Mouse (Mus musculus): ENCODE data around the gene Shkbp1. TPM values are rescaled to one million over a fixed set of nuclear protein-coding genes. Genes with fewer than 3 reads are reported as not detected.
A peak's percentile ranks its signal among the peaks of the same experiment; 100 is the strongest.

Gene Shkbp1
- polyA plus RNA-seq, 1 experiment from 2014 or later, result 54.5 TPM

- H3K4me3 ChIP-seq, result peak overlapping the region; percentile 55
- under 1% methylated on average over 50 of the region's 52 CpGs for WGBS
- peak overlapping the region; percentile 75 for H3K4me2 ChIP-seq (replicated peaks)
- H3K9me3 ChIP-seq, result no peaks in the 10 kb centered on the region
- ATAC-seq (ENCODE audit: low FRiP score, low read depth), result peak; percentile 96
- H3K27ac ChIP-seq, result no peak overlapping the region
- H3K27me3 ChIP-seq, result peaks cover 71% of the 10 kb centered on the region
- peaks cover 20% of the 10 kb centered on the region for H3K4me1 ChIP-seq
- H3K36me3 ChIP-seq, result no peaks in the 10 kb centered on the region
- peak overlapping the region; percentile 65 for H3K9ac ChIP-seq
Measured at GRCm38 (mm10) chr7:27361283-27361946, 5.6 kb upstream of the Shkbp1 start.

- peak overlapping the region; percentile 10; the same call in 1 of the 2 replicates for H3K4me3 ChIP-seq
- H3K27ac ChIP-seq, result no peak overlapping the region
Measured at GRCm38 (mm10) chr7:27360749-27361148, 4.9 kb upstream of the Shkbp1 start.

GRCm38 (mm10) chr7:27359706-27360358, 4.0 kb upstream of the Shkbp1 start:
- Histone ChIP-seq H3K4me3 (no peak overlapping the region), H3K9ac (no peak overlapping the region), H3K4me1 (peaks cover 25% of the 10 kb centered on the region), H3K9me3 (no peaks in the 10 kb centered on the region), H3K36me3 (no peaks in the 10 kb centered on the region), H3K27me3 (peaks cover 58% of the 10 kb centered on the region), H3K4me2 (replicated peaks) (no peak overlapping the region), H3K27ac (no peak overlapping the region)
- 89% methylated on average over 9 of the region's 9 CpGs for WGBS
- ATAC-seq (ENCODE audit: low FRiP score, low read depth), result no peak

More at GRCm38 (mm10) chr7:27360749-27361148, 4.9 kb upstream of the Shkbp1 start:
- Histone ChIP-seq H3K27me3 (peaks cover 67% of the 10 kb centered on the region), H3K4me1 (peaks cover 21% of the 10 kb centered on the region), H3K4me2 (replicated peaks) (peak overlapping the region; percentile 75), H3K36me3 (no peaks in the 10 kb centered on the region), H3K9ac (no peak overlapping the region), H3K9me3 (no peaks in the 10 kb centered on the region)
- ATAC-seq (ENCODE audit: low FRiP score, low read depth), result no peak
- 52% methylated on average over 6 of the region's 6 CpGs for WGBS

GRCm38 (mm10) chr7:27359162-27359561, 3.3 kb upstream of the Shkbp1 start:
- no peak for ATAC-seq (ENCODE audit: low FRiP score, low read depth)
- no peak overlapping the region for H3K27ac ChIP-seq
- WGBS, result 68% methylated on average over 2 of the region's 2 CpGs
- H3K4me1 ChIP-seq, result peaks cover 29% of the 10 kb centered on the region
- H3K27me3 ChIP-seq, result peaks cover 51% of the 10 kb centered on the region
- no peaks in the 10 kb centered on the region for H3K9me3 ChIP-seq
- no peak overlapping the region for H3K4me2 ChIP-seq (replicated peaks)
- no peak overlapping the region for H3K9ac ChIP-seq
- no peak overlapping the region for H3K4me3 ChIP-seq
- H3K36me3 ChIP-seq, result no peaks in the 10 kb centered on the region

GRCm38 (mm10) chr7:27357595-27357978, 1.8 kb upstream of the Shkbp1 start:
- H3K4me2 ChIP-seq (replicated peaks), result no peak overlapping the region; the same call in 1 of the 2 replicates

GRCm38 (mm10) chr7:27356861-27357594, 1.2 kb upstream of the Shkbp1 start, which contains the start of gene Gm20479:
Gene Gm20479 (minus strand): TSS chr7:27357419.
- Histone ChIP-seq H3K36me3 (0 out of 2 replicates have a peak, but pooled peaks cover 7% of the 10 kb centered on the region), H3K4me3 (peak within 1 kb of the TSS; percentile 67), H3K27ac (0 out of 2 replicates have a peak within 1 kb of the TSS, but pooled peaks have one; percentile 15), H3K4me1 (peaks cover 27% of the 10 kb centered on the region), H3K27me3 (peaks cover 32% of the 10 kb centered on the region), H3K4me2 (replicated peaks) (peak within 1 kb of the TSS; percentile 82), H3K9ac (peak within 1 kb of the TSS; percentile 39), H3K9me3 (no peaks in the 10 kb centered on the region)
- no peak for ATAC-seq (ENCODE audit: low FRiP score, low read depth)
- 3% methylated on average over 27 of the region's 27 CpGs for WGBS

More at GRCm38 (mm10) chr7:27357595-27357978, 1.8 kb upstream of the Shkbp1 start:
- H3K4me1 ChIP-seq, result peaks cover 27% of the 10 kb centered on the region
- 0 out of 2 replicates have a peak, but pooled peaks cover 1% of the 10 kb centered on the region for H3K36me3 ChIP-seq
- 25% methylated on average over 3 of the region's 3 CpGs for WGBS
- H3K27me3 ChIP-seq, result peaks cover 36% of the 10 kb centered on the region
- ATAC-seq (ENCODE audit: low FRiP score, low read depth), result no peak
- H3K27ac ChIP-seq, result no peak overlapping the region
- no peak overlapping the region for H3K4me3 ChIP-seq
- no peak overlapping the region for H3K9ac ChIP-seq
- H3K9me3 ChIP-seq, result no peaks in the 10 kb centered on the region

- Histone ChIP-seq H3K4me2 (replicated peaks) (peak overlapping the region; percentile 82), H3K9me3 (no peaks in the 10 kb centered on the region), H3K36me3 (peaks cover 14% of the 10 kb centered on the region), H3K9ac (peak overlapping the region; percentile 39; the same call in 1 of the 2 replicates), H3K27ac (0 out of 2 replicates have a peak overlapping the region, but pooled peaks have one; percentile 15), H3K27me3 (peaks cover 29% of the 10 kb centered on the region), H3K4me1 (peaks cover 27% of the 10 kb centered on the region), H3K4me3 (peak overlapping the region; percentile 67)
- 1% methylated on average over 16 of the region's 16 CpGs for WGBS
- ATAC-seq (ENCODE audit: low FRiP score, low read depth), result peak; percentile 39
Measured at GRCm38 (mm10) chr7:27356248-27356647, 429 bp upstream of the Shkbp1 start.

- Histone ChIP-seq H3K9me3 (no peaks in the 10 kb centered on the region), H3K4me1 (peaks cover 24% of the 10 kb centered on the region), H3K4me3 (peak overlapping the region; percentile 67), H3K36me3 (peaks cover 22% of the 10 kb centered on the region), H3K27ac (no peak overlapping the region), H3K4me2 (replicated peaks) (peak overlapping the region; percentile 82), H3K27me3 (peaks cover 29% of the 10 kb centered on the region), H3K9ac (peak overlapping the region; percentile 73)
- ATAC-seq (ENCODE audit: low FRiP score, low read depth), result no peak
- WGBS, result 7% methylated on average over 14 of the region's 14 CpGs
Measured at GRCm38 (mm10) chr7:27355261-27355660, 558 bp downstream of the Shkbp1 start.

GRCm38 (mm10) chr7:27354783-27355182, 1.0 kb downstream of the Shkbp1 start:
- Histone ChIP-seq H3K4me1 (peaks cover 24% of the 10 kb centered on the region), H3K36me3 (peaks cover 25% of the 10 kb centered on the region), H3K9ac (peak overlapping the region; percentile 73; the same call in 1 of the 2 replicates), H3K9me3 (no peaks in the 10 kb centered on the region), H3K4me3 (peak overlapping the region; percentile 67), H3K27me3 (peaks cover 29% of the 10 kb centered on the region), H3K4me2 (replicated peaks) (peak overlapping the region; percentile 82), H3K27ac (no peak overlapping the region)
- WGBS, result 55% methylated on average over 4 of the region's 4 CpGs
- ATAC-seq (ENCODE audit: low FRiP score, low read depth), result no peak

GRCm38 (mm10) chr7:27354144-27354543, 1.7 kb downstream of the Shkbp1 start:
- Histone ChIP-seq H3K36me3 (peaks cover 31% of the 10 kb centered on the region), H3K4me1 (peaks cover 24% of the 10 kb centered on the region), H3K9me3 (no peaks in the 10 kb centered on the region), H3K4me3 (peak overlapping the region; percentile 67; the same call in 1 of the 2 replicates), H3K27ac (no peak overlapping the region), H3K4me2 (replicated peaks) (peak overlapping the region; percentile 82), H3K9ac (no peak overlapping the region), H3K27me3 (peaks cover 27% of the 10 kb centered on the region)
- peak; percentile 17; the same call in 1 of the 2 replicates for ATAC-seq (ENCODE audit: low FRiP score, low read depth)
- 21% methylated on average over 6 of the region's 6 CpGs for WGBS

- Histone ChIP-seq H3K27me3 (0 out of 2 replicates have a peak, but pooled peaks cover 1% of the 10 kb centered on the region), H3K4me2 (replicated peaks) (no peak overlapping the region), H3K9ac (no peak overlapping the region), H3K4me3 (no peak overlapping the region), H3K4me1 (no peaks in the 10 kb centered on the region), H3K9me3 (no peaks in the 10 kb centered on the region; the same call in 1 of the 2 replicates), H3K36me3 (peaks cover 83% of the 10 kb centered on the region), H3K27ac (no peak overlapping the region)
- ATAC-seq (ENCODE audit: low FRiP score, low read depth), result no peak
- 18% methylated on average over 6 of the region's 6 CpGs for WGBS
Measured at GRCm38 (mm10) chr7:27345444-27345843, 10.4 kb downstream of the Shkbp1 start.
